Mouse (Mus musculus): ENCODE results near the gene Ankrd27.
A peak's percentile ranks its signal among the peaks of the same experiment; 100 is the strongest.
"Not testable (repeated sequence)": the region's sequence is repeated elsewhere in the genome, so short reads cannot be mapped to it uniquely, and the experiment has no call there.

Gene Ankrd27

DNA sequence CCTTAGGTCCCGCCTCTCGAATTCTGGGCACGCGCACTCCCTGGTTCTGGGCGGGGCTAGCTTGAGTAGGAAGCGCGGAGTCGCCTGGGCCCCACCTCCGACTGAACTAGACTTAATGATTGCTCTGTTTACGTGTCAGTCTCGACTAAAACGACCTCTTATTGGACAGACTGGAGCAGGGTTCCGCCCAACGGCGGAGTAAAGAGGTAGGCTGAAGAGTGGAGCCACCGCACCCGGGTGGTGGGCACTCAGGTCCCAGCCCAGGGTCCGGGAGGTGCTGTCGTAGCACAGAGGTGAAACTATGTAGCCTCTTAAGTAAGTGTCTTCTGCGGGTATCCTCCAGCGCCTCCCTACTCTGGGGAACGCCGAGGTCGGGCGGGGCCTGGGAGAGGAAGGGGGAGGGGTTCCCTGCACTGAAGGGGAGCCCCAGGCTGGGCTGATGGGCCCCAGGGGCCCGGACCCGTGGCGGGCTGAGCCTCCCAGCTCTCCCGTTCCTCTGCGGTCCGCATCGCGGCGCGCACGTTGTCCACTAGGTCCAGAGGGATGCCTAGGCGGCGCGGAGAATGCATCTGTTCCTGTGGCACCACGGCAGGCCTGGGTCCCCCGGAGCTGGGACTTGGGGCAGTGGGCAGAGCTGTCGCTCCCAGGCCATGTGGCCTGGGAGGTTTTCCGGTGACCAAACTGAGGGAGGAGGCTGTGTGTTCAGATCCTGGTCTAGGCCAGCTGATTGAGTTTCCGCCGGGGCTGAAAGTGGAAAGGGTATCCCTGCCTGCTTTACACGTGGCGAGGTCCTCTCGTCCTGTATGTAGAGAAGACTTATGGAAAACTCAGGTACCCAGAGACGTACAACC is at the start of gene Ankrd27:
Ankrd27 (plus strand) TSS at position 190 of the 851 bp plus-strand sequence.
- DNase-seq (ENCODE audit: low spot score): peak; percentile 92

DNA sequence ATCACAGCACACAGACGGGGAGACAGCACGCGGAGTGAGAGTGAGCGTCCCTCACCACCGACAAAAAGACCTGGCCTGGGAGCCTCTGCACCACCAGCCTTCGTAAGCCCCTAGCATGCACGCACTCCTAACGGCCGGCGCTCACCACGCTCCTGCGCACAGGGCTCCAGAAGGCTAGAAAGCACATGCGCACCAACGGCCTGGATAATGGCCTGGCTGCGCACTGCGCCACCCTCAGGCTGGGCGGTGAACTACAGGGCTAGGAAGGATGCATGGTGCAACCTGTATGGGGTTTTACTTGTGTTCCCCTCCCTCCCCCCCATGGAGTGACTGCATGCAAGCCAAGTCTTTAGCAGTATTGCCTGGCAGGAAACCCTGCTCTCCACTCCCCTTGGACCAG is 48.5 kb upstream of the Ankrd27 start, which contains the start of gene Tdrd12:
Tdrd12 (minus strand) TSS at position 184 of the 400 bp plus-strand sequence.
- DNase-seq (ENCODE audit: low spot score): no peak

DNA sequence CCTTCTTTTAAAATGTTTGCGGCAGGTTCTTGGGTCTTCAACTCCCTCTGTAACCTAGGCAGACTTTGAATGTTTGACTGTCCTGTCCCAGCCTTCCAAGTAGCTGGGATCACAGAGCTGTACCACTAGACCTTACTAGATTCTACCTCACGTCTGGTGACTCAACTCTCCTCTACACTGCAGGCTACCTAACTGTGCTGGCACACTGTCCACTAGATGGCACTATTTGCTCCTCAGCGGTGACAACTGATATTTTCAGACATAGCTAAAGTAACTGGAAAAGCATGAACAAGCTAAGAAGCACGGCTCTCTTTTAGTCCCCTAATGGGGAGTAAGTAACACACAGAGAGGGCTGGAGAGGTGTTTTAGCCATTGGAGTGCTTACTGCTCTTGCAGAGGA is 40.2 kb upstream of the Ankrd27 start:
- peak; percentile 48 for DNase-seq (ENCODE audit: low spot score)

- DNase-seq (ENCODE audit: low spot score): no peak
These were observed 32.1 kb upstream of the Ankrd27 start for GRCm38 (mm10) chr7:35553751-35554604.

GRCm38 (mm10) chr7:35554605-35555175 is 31.4 kb upstream of the Ankrd27 start:
- DNase-seq (ENCODE audit: low spot score): no peak

DNA sequence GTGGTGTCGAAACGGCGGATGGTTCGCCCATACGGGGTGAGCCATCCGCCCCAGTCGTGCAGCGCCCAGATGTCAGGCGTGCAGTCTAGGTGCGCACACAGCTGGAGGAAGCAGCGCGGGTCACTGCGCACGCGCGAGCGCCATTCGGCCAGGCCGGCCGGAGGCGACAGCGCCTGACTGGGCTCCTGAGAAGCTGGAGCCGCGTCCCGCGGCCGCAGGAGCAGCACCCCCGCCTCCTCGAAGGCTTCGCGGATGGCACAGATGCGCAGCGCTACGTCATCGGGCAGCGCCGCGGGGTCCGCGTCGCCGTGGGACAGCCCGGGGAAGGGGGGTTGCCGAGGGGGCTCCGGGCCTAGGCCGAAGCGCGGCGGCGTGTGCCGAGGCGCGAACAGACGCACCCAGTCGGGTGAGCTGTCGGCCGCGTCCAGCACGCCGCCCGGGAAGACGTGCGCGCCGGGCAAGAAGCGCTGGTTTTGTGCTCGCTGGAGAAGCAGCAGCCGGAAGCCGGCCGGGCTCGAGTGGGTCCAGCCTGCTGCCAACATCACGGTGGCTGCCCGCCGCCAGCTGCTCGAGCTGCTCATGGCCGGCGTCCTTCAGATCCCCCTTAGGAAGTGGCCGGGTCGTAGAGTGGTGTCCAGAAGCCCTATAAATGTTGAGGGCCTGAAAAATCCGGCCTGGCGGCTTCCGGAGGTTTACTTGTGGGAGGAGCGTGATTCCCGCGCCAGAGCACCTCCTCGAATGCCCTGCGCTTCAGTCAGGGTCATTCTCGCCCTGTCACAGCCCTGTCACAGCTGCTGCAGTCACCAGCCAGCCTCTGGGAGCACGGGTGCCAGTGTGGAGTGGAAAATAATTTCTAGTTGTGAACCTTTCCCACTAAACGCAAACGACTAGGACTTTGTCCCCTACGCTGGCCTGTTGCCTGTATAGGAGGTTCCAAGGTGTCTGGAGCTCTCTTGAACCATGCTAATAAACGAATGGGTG is 30.5 kb upstream of the Ankrd27 start:
- peak; percentile 81 for DNase-seq (ENCODE audit: low spot score)

DNA sequence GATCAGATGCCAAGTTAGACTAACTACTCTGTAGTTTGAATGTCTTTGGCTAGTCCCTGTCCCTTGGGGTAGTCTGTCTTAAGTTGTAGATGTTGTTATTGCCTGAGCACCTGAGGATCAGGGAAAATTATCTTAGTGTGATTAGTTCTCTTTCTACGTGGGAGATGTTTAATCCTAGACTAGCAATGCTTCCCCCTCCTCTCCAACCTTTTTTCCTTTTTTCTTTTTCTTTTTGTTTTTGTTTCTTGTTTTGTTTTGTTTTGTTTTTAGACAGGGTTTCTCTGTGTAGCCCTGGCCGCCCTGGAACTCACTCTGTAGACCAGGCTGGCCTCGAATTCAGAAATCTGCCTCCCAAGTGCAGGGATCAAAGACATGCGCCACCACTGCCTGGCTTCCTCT is 29.8 kb upstream of the Ankrd27 start, which contains the start of gene Nudt19:
Nudt19 (minus strand) TSS at position 100 of the 399 bp plus-strand sequence.
- DNase-seq (ENCODE audit: low spot score): no peak

DNA sequence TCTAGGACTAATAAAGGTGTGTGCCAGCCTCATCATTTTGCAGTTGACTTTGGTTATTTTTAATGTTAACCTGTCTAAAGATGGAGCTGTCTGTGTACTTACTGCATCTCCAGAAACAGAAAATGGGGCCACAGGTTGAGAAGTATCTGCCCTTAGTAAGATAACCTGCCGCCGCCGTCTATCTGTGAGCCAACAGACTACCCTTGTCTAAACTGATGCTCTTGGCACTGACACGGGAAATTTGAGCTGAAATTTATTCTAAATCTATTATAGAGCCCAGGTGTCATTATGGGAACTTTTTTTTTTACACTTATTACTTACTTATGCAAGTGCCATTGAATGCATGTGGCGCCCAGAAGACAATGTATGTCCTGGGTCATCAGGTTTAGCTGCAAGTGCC is 29.1 kb upstream of the Ankrd27 start:
- DNase-seq (ENCODE audit: low spot score): no peak

DNA sequence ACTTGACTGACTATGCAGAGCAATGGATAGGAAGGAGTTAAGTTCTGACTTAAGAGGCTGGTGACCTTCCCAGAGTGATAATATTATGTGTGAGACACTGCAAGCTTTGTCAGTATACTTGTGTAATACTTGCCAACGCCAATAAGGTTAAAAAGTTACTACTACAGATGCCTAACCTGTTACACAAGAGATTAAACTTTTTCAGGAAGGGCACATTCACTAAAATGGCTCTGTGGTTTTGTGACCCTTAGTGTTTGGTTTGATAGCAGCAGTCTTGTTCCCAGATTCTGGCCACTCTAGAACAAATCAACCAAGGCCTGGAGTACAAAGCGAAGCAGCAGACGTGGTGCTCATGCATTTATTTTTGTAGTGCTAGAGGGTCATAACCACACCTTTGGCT is 28.5 kb upstream of the Ankrd27 start:
- no peak for DNase-seq (ENCODE audit: low spot score)

DNA sequence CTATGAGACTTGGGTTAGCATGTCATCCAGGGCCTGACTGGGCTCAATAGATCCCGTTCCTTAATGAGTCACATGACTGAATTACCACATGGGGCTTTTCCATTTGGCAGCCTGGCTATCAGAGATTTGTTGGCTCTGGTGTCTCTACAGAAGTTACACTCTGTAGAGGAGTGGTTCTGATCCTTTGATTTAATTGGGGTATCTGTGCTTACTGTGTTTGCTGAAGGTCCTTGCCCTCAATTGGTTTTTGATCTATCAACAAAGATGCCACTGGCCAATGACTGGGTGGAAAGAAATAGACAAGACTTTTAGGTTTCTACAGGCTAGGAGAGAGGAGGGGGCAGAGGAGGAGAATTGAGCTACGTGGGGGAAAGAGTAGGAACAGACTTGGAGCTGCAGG is 27.4 kb upstream of the Ankrd27 start:
- DNase-seq (ENCODE audit: low spot score): no peak

GRCm38 (mm10) chr7:35559838-35560237 is 26.2 kb upstream of the Ankrd27 start:
- DNase-seq (ENCODE audit: low spot score): no peak

- DNase-seq (ENCODE audit: low spot score): no peak
These were observed 23.0 kb upstream of the Ankrd27 start for GRCm38 (mm10) chr7:35563071-35563470.

DNA sequence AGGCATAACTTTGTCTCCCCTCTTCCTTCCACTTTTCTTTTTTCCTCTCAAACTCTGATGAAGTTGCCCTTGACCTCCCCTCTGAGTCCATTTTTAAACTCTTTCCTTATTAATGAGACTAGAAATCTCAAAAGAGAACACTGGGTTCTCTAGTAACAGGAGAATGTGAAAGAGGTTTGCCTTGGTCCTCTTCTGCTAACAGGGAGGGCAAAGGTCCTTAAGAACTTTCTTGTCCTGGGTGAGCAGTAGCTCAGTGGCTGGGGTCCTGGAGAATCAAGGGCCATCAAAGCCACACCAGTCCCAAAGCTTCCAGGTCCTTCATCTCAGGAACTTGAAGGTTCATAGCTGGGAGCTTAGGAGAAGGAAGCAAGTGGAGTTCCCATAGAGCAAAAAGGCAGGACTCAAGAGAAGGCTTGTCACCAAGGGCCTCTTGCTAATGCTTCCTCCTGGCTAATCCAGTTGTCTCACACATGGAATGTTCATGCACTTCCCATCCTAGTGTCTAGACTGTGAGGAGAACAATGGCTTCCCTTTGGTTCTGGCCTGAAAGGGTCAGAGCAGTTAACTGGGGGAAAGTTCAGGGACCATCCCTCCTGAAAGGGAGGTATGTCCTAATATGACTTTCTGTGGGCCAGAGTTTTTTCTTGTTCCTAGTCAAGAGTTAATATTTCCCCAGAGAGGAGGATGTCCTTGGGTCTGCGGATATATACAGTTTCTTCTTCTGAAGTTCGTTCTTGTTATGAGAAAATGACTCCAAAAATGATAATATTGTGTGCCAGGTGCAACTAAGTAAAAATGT is 21.8 kb upstream of the Ankrd27 start:
- no peak for DNase-seq (ENCODE audit: low spot score)

DNA sequence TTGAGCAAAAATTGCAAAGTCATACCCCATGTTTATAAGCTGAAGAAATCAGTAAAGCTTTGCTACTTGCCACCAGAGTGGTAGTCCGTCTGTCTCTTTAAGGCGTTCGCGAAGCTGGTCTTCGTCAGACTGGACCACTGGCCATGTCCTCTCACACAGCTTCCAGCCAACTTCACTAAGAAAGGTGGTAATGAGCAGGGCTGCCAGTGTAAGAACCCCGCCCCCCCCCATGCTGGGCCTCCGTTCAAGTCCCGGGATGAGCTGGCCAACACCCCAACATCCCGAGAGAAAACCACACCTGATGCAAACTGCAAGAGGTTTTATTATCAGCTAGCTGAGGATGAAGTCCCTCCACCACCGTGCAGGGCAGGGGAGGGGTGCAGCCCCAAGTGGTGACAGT is 21.2 kb upstream of the Ankrd27 start:
- not testable (repeated sequence) for DNase-seq (ENCODE audit: low spot score)

DNA sequence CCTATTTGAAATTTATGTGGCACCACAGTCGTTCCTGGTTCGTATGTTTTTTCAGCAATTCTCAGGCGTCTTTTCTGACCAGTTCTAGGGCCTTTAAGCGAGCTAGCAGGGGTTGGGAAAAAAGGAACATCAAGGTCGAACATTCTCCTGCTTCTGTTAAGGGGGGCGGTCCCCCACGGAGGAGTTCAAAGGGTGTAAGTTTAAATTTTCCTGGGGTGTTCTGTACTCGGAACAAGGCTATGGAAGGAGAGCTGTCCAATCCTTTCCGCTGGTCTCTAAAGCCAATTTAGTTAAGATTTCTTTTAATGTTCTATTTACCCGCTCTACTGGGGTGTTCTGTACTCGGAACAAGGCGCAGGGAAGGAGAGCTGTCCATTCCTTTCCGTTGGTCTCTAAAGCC is 20.1 kb upstream of the Ankrd27 start:
- DNase-seq (ENCODE audit: low spot score): not testable (repeated sequence)

DNA sequence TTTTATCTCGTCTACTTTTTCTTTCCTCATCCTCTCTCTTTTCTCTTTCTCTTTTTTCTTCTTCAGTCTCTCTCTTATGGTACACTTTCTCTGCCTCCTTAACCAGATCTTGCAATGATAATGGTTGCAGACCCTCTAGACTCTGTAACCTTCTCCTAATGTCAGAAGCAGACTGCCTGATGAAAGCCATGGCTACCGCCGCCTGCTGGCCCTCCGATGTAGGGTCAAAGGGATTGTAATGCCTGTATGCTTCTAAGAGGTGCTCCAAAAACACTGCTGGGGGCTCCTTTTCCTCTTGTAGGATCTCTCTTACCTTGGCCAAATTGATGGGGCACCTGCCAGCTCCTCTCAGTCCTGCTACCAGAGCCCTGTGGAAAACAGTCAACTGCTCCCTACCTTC is 16.3 kb upstream of the Ankrd27 start:
- DNase-seq (ENCODE audit: low spot score): not testable (repeated sequence)

GRCm38 (mm10) chr7:35570883-35571282 is 15.2 kb upstream of the Ankrd27 start:
- DNase-seq (ENCODE audit: low spot score): not testable (repeated sequence)

- DNase-seq (ENCODE audit: low spot score): no peak
These were observed 6.2 kb upstream of the Ankrd27 start for GRCm38 (mm10) chr7:35579849-35580248.

DNA sequence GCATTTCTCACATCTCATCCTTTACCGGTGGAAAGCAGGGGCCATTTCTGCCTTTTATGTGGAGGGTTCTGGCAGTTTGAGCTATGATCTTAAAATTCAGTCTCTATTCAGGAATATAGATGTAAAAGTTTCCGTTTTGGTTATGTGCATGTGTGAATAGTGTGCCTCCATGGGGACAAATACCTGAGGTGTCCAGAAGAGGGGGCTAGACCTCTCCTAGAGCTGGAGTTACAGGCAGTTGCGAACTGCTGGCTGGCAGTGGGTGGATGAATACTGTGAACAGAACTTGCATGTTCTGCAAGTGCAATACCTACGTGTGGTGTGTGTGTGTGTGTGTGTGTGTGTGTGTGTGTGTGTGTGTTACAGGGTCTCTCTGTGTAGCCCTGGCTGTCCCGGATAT is 3.3 kb upstream of the Ankrd27 start:
- no peak for DNase-seq (ENCODE audit: low spot score)

DNA sequence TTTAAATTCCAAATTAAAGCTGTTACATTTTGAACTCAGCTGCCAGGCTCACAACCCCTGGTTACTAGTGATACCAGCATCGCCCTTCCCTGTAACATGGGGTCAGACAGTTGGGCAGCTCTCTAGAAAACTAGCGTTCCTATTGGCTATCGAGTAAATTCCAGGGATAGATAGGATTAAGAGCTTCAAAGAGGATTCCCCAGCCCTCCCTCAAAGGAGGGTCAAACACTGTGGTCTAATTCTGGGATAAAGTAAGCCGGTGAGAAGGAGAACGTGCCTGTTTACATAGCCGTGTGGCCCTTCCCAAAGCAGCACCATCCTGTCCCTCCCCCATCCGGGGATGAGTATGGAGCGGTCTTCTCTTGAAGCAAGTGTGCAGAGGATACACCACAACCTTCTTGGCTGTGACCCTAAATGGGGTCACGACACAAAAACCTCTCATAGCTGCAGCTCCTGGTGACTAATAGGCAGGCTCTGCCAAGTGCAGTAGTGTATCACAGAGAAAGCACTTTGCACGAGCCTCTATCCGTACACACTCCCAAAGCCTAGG is 2.5 kb upstream of the Ankrd27 start:
- DNase-seq (ENCODE audit: low spot score): no peak
